Mouse (Mus musculus): ENCODE data around the gene Dhrs11. TPM values are rescaled to one million over a fixed set of nuclear protein-coding genes. Genes with fewer than 3 reads are reported as not detected.

The Dhrs11 gene
- total RNA-seq, 2 experiments from 2014 or later, result 25.5 to 31.0 TPM

DNA sequence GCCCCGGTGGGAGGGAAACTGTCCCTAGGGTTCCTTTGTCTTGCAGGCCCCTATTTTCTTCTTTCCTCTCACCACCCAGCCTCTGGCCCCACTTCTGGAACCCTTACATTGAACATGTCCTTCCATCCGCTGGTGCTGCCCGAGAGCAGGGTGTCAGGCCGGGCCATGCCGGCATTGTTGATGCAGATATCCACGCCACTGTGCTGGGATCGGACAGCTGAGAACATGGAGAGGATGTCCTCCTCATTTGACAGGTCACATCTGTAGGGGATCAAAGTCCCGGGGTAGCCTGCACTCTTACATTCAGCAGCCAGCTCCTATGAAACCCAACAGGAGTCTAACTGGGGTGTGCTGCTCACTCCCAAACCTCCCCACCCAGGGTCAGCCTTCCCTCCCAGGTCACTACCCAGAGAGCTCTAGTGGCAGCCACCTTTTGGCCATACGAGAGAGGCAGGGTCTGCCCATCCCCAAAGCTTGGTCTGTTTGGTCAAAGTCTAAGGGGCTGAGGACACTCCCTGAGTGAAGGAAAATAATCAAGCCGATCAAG is 3.5 kb downstream of the Dhrs11 start:
- no peak for DNase-seq (ENCODE audit: low spot score)

GRCm38 (mm10) chr11:84823484-84823897 is 5.3 kb downstream of the Dhrs11 start:
- peak; percentile 33 for DNase-seq (ENCODE audit: low spot score)

DNA sequence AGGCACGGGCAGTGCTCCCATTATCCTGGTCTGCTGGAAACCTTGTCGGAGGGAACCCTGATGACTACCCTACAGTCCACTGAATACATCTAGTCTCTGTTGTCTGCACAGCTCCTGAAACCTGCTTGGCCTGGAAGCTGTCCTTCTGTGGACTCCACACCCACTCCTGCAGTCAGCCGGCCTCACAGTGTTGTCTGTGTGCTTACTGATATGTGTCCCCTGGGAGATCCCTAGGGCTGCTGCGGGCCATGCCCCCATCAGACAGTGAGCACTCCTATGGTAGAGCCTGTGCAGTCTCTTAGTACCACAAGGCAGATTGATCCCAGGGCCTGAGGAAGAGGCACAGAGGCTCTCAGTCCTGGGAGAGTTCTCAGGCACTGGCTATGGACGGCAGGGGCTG is 6.3 kb downstream of the Dhrs11 start:
- no peak for DNase-seq (ENCODE audit: low spot score)

DNA sequence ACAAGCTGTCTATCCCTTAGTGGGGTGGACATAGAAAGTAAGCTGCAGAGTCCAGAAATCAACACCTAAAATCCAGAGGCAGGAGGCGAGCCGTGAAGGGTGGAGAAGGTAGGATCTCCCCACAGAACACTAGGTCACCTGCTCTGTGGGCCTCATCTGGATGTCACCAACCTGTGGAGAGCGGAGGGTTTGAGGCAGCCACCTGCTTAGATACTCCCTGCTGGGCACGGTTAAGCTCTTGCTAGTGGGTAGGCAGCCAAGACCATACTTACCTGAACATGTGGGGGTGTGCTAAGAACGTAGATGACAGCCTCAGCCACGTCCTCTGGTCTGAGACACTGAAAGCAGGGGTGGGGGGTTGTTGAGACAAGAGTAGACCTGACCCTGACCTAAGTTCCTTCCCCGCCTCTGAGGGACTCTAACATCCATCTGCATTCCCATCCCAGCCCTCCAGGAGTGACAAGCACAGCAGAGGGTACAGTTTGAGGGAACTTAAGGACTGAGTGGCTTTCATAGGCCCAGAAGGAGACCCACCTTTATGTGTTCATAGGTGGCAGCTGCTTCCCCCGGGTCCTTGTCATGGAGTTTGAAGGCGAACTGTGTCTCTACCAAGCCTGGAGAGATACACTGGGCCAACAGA is 7.5 kb downstream of the Dhrs11 start:
- DNase-seq (ENCODE audit: low spot score), result no peak

GRCm38 (mm10) chr11:84818961-84819692 is 9.7 kb downstream of the Dhrs11 start, which contains the start of gene Mrm1:
Gene Mrm1, minus strand, starts transcription at chr11:84819515.
- peak; percentile 97 for DNase-seq (ENCODE audit: low spot score)

GRCm38 (mm10) chr11:84818085-84818960 is 10.5 kb downstream of the Dhrs11 start:
- peak; percentile 78 for DNase-seq (ENCODE audit: low spot score)

DNA sequence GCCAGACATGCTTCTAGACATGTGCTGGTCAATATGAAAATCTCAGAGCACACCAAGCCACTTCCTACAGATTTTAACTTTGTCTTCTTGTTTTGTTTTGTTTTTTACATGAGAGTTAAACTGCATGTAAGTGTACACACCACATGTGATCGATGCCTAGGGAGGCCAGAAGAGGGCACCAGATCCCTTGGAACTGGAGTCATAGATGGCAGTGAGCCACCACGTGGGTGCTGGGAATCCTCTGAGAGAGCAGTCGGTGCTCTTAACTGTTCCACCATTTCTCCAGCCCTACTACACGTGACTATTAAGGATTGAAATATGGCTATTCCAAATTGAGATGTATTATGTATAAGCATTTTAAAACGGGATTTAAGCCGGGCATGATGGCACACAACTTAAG is 11.4 kb downstream of the Dhrs11 start:
- DNase-seq (ENCODE audit: low spot score), result no peak

DNA sequence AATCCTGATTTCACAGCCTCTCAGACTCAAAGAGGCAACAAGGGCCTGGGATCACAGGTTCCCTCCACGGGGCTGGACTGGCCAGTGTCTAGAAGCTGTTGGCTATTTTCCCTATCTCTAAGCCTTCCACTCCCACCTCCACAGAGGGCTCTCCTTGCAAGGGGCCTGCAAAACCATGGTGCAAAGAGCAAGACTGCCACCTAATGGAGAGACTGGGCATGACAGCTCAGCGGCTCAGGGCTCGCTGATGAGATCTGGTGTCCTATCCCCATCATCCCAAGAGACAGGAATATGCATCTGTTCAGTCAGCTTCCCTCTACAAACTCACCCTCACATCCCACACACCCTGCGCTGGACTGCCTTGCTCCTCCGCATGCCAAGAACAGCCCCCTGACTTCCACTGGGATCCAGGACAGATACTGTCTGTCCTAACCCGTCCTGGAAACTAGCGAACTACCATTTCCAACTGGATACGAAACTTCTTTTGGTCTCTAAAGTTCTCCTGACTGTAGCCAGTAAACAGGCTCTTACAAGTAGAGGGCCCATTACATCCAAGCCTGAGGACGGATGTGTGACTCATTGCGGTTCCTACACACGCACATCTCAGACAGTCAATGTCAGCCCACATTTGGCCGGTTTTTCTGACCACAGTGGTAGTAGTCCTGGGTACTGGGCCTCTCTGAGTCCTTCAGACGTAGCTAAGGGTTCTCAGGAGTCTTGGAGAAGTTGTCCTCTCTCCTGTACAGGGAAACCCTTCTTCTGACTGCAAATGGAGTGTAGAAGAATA is 14.9 kb downstream of the Dhrs11 start:
- peak; percentile 74 for DNase-seq (ENCODE audit: low spot score)

DNA sequence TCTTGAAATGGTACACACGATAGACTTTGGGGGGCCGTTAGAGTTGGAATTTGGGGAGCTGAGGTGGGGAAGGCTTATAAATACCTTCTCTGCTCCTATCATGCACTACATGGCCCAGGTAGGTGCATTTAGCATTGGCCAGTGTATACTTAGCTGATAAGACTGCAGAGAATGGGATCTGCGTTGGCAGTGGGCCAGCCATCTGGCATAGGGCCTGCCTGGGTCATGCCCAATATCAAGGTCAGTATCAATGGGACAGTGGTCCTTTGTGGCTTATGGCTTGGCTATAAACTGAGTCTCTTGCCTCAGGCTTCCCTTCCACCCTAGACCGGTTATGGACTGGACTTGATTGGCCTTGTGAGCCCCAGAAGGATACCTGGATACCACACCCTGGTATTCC is 24.4 kb downstream of the Dhrs11 start:
- DNase-seq (ENCODE audit: low spot score), result no peak

GRCm38 (mm10) chr11:84797627-84798353 is 31.0 kb downstream of the Dhrs11 start:
- peak; percentile 72 for DNase-seq (ENCODE audit: low spot score)

- DNase-seq (ENCODE audit: low spot score), result no peak
These were observed 31.8 kb downstream of the Dhrs11 start for GRCm38 (mm10) chr11:84797026-84797425.

DNA sequence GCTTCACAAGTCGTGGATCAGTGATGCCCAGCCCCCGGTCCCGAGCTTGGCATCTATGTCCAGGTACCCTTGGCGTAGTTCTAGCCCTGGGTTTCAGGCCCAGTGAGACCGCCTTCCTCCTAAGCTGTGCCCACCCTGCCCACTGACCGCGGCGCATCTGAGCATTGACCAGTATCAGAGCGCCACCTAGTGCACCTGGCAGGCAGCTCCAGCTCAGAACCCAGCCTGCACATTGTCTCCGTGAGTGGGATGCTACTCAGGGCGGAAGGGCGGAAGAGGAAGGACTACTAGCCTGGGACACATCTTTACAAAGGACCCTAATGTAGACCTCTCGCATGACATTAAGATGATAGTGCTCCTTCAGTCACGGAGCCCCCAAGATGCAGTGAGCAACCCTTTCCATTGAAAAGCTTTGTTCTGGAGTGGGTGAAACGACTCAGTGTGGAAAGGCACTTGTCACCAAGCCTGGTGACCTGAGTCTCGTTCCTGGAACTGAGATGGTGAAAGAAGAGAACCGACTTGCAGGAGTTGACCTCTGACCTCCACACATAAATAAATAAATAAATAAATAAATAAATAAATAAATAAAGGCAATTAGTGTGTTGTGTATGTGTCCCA is 34.2 kb downstream of the Dhrs11 start:
- DNase-seq (ENCODE audit: low spot score), result peak; percentile 30

- DNase-seq (ENCODE audit: low spot score), result no peak
These were observed 35.2 kb downstream of the Dhrs11 start for GRCm38 (mm10) chr11:84793545-84793944.

DNA sequence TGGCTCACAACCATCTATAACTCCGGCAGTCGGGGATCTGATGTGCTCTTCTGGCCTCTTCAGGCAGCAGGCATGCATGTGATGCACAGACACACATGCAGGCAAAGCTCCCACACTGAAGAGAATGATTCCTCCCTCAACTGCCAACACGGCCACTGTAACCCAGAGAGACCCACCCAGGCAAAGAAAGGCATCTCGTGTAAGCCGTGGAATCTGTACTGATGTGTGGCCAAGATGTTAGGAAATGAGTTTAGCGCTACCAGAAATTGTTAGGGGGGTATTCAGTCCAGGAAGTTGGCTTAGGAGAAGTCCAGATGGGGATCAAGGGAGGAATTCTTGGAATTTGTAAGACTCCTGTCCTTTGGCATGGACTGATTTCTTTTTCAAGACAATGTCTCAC is 38.4 kb downstream of the Dhrs11 start:
- no peak for DNase-seq (ENCODE audit: low spot score)

DNA sequence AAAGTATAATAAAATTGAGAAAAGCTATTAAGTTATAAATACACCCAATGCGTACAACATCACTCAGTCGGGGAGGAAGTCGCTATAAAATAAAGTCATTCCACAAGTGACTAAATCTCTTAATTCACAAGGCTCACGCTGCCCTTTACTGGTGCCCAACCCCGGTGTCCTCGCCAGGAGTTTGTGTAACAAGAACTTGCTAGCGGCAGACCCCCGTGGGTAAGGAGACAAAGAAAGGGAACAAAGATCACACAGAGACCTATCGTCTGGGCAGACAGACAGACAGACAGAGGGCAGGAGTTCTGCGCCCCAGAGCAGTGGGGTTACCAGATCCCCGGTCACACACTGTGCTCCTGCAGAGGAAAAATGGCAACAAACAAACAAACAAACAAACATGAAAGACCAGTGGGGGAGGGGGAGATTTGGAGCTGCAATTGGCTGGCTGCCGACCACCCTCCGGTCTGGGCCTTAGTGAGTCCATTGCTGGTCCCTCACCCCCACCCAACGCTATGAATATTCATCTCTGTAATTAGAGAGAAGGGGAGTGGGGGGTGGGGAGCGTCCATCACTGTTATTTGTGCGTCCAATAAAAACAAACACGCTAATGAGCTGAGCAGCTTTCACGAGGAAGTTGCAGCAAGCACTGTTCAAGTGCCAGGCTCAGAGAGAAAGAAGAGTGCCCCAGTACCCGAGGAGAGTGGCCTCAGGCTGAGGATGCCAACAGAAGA is 48.5 kb downstream of the Dhrs11 start:
- no peak for DNase-seq (ENCODE audit: low spot score)

- DNase-seq (ENCODE audit: low spot score), result no peak
These were observed 53.2 kb downstream of the Dhrs11 start for GRCm38 (mm10) chr11:84775560-84775959.

GRCm38 (mm10) chr11:84774870-84775514 is 53.8 kb downstream of the Dhrs11 start:
- no peak for DNase-seq (ENCODE audit: low spot score)

All from gastrocnemius, adult 18-20 months (tissue).